13 mouse cellular contexts compared by ENCODE assay signal in genomic region chr10:62294112-62294511, GRCm38 (mm10). TPM values are rescaled to one million over a fixed set of nuclear protein-coding genes. Genes with fewer than 3 reads are reported as not detected.
DNase-seq lines count a peak whose midpoint lies in the region; ATAC-seq and TF ChIP-seq lines count a peak whose summit lies in the region.
"Had no signal": no experiment of that assay in that cellular context is flagged by ENCODE, and none has a peak within 500 bp of the region (broad histone marks: within the 10 kb centered on the region; RNA-seq: fewer than 3 reads in every experiment).

No protein-coding gene starts in this region.

- H3K36me3 ChIP-seq in forebrain, postnatal 0 days (ENCODE audit: insufficient read depth) = peaks cover 73% of the 10 kb centered on the region
- H3K36me3 ChIP-seq in forebrain, embryonic 10.5 days (replicated peaks) = peaks cover 11% of the 10 kb centered on the region; the same call in 1 of the 2 replicates
- peaks cover 22% of the 10 kb centered on the region for H3K36me3 ChIP-seq in forebrain, embryonic 14.5 days (ENCODE audit: control insufficient read depth, insufficient read depth, low read length)

- no peak overlapping the region for H3K4me2 ChIP-seq in forebrain, postnatal 0 days (ENCODE audit: low read depth)
- no peak overlapping the region for H3K4me2 ChIP-seq in forebrain, embryonic 14.5 days (ENCODE audit: low read length)
- H3K4me2 ChIP-seq: liver, embryonic 15.5 days; neural tube, embryonic 12.5 days had no signal

- no peaks in the 10 kb centered on the region for H3K4me1 ChIP-seq in forebrain, postnatal 0 days (ENCODE audit: insufficient read depth)
- H3K4me1 ChIP-seq in forebrain, embryonic 10.5 days = peaks cover 13% of the 10 kb centered on the region
- no peaks in the 10 kb centered on the region for H3K4me1 ChIP-seq in forebrain, embryonic 14.5 days (ENCODE audit: control insufficient read depth, insufficient read depth, low read length)
- H3K4me1 ChIP-seq: liver, embryonic 15.5 days; neural tube, embryonic 12.5 days had no signal

- TF ChIP-seq CTCF in forebrain, postnatal 0 days (IDR thresholded peaks at IDR 0.05; ENCODE audit: low read depth) = no peak

- WGBS in forebrain, postnatal 0 days = 84% methylated on average over 4 of the region's 4 CpGs
- WGBS in forebrain, embryonic 10.5 days = 86% methylated on average over 4 of the region's 4 CpGs
- WGBS in forebrain, embryonic 14.5 days = 94% methylated on average over 4 of the region's 4 CpGs

- no peak overlapping the region for H3K4me3 ChIP-seq in forebrain, postnatal 0 days (ENCODE audit: low read depth, low read length)
- H3K4me3 ChIP-seq in forebrain, embryonic 10.5 days = no peak overlapping the region
- no peak overlapping the region for H3K4me3 ChIP-seq in forebrain, embryonic 14.5 days (ENCODE audit: low read depth, low read length)
- H3K4me3 ChIP-seq: liver, embryonic 15.5 days; megakaryocyte, embryonic 14.5 days; neural tube, embryonic 12.5 days had no signal

- ATAC-seq in forebrain, postnatal 0 days = peak; percentile 50; the same call in 1 of the 2 replicates
- ATAC-seq in cerebellum, adult (ENCODE audit: insufficient number of reproducible peaks, low FRiP score, low TSS enrichment) = peak; percentile 59
- ATAC-seq in erythroblast, adult 5-6 weeks (replicated peaks; ENCODE audit: low FRiP score, poor library complexity, severe bottlenecking) = peak; percentile 50; the same call in 1 of the 2 replicates
- no peak for ATAC-seq in forebrain, embryonic 14.5 days

- no peak overlapping the region for H3K27ac ChIP-seq in forebrain, postnatal 0 days (ENCODE audit: low read depth, low read length)
- no peak overlapping the region for H3K27ac ChIP-seq in forebrain, embryonic 10.5 days
- no peak overlapping the region for H3K27ac ChIP-seq in forebrain, embryonic 14.5 days (ENCODE audit: low read depth, low read length)
- H3K27ac ChIP-seq: liver, embryonic 15.5 days; neural tube, embryonic 12.5 days had no signal

- no peaks in the 10 kb centered on the region for H3K9me3 ChIP-seq in forebrain, postnatal 0 days (ENCODE audit: low read length)
- H3K9me3 ChIP-seq in forebrain, embryonic 10.5 days = no peaks in the 10 kb centered on the region
- no peaks in the 10 kb centered on the region for H3K9me3 ChIP-seq in forebrain, embryonic 14.5 days (replicated peaks; ENCODE audit: control insufficient read depth, low read length)
- H3K9me3 ChIP-seq: liver, embryonic 15.5 days; megakaryocyte, embryonic 14.5 days; neural tube, embryonic 12.5 days had no signal

- DNase-seq in forebrain, postnatal 0 days = no peak
- no peak for DNase-seq in forebrain, embryonic 10.5 days (ENCODE audit: extremely low spot score, low spot score)
- DNase-seq in left cerebral cortex, adult 11 months (ENCODE audit: low spot score) = peak; percentile 36
- no peak for DNase-seq in lung, postnatal 10 days
- no peak for DNase-seq in forebrain, embryonic 14.5 days (ENCODE audit: low spot score)
- DNase-seq in urinary bladder, postnatal 36 days (ENCODE audit: low spot score in 2 of 2) = no peak
- DNase-seq: gastrocnemius, postnatal 25 days had no signal

- H3K27me3 ChIP-seq in forebrain, postnatal 0 days (ENCODE audit: insufficient read depth, low read length) = no peaks in the 10 kb centered on the region
- no peaks in the 10 kb centered on the region for H3K27me3 ChIP-seq in forebrain, embryonic 10.5 days (ENCODE audit: poor library complexity, severe bottlenecking)
- no peaks in the 10 kb centered on the region for H3K27me3 ChIP-seq in forebrain, embryonic 14.5 days (replicated peaks; ENCODE audit: control insufficient read depth, insufficient read depth, low read length)
- H3K27me3 ChIP-seq: liver, embryonic 15.5 days; megakaryocyte, embryonic 14.5 days; neural tube, embryonic 12.5 days had no signal

- no peak overlapping the region for H3K9ac ChIP-seq in forebrain, postnatal 0 days
- no peak overlapping the region for H3K9ac ChIP-seq in forebrain, embryonic 14.5 days (ENCODE audit: low read length)
- H3K9ac ChIP-seq: liver, embryonic 15.5 days; neural tube, embryonic 12.5 days had no signal

RNA-seq across cellular contexts. Expression of gene Tacr2, which starts 41.9 kb away (rescaled TPM):
- not detected in 2 replicates for total RNA-seq in forebrain, postnatal 0 days (2014; rRNA removed)
- not detected in 2 replicates for polyA plus RNA-seq in forebrain, postnatal 0 days (2015; fragmentation: Nextera tagmentation; extraction: Ambion mirVana)
- not detected in 2 replicates for polyA plus RNA-seq in forebrain, embryonic 10.5 days (2016; fragmentation: Nextera tagmentation; extraction: Ambion mirVana)
- total RNA-seq in erythroblast, adult 5-6 weeks (2015; ENCODE audit: low replicate concordance) = not detected in 2 replicates
- not detected in 2 replicates for total RNA-seq in erythroblast, adult 5-6 weeks (2017; ENCODE audit: low replicate concordance)
- polyA plus RNA-seq in forebrain, embryonic 14.5 days (2014; fragmentation: Nextera tagmentation; extraction: Ambion mirVana) = not detected in 2 replicates
- total RNA-seq: gastrocnemius, postnatal 25 days had no signal
- polyA plus RNA-seq: heart, postnatal 0 days; liver, embryonic 15.5 days; neural tube, embryonic 12.5 days had no signal
